Mouse (Mus musculus) midbrain, embryonic 16.5 days (tissue): ENCODE data around the gene Cyth1. TPM values are rescaled to one million over a fixed set of nuclear protein-coding genes. Genes with fewer than 3 reads are reported as not detected.

Experiments used
- ATAC-seq: fragments of 200-750 bp; cut with Nextera tagmentation; 2 replicates; pipeline ENCODE4 v1.8.0; 2017; ENCODE audit warnings: moderate TSS enrichment
- H3K27ac ChIP-seq: fragments of 300-500 bp; sonication (generic); 2 replicates; pipeline ENCODE4 v1.5.1; 2014; ENCODE audit warnings: mild to moderate bottlenecking, low read length, mixed read lengths
- H3K27me3 ChIP-seq: fragments of 300-500 bp; sonication (generic); 2 replicates; pipeline ENCODE4 v1.6.1; 2014; ENCODE audit warnings: low read depth, low read length, mixed read lengths; ENCODE audit not compliant: control insufficient read depth, insufficient read depth
- H3K36me3 ChIP-seq: fragments of 300-500 bp; sonication (generic); 2 replicates; pipeline ENCODE4 v1.6.1; 2014; ENCODE audit warnings: mild to moderate bottlenecking, low read length, moderate library complexity, mixed read lengths; ENCODE audit not compliant: control insufficient read depth, insufficient read depth
- H3K4me1 ChIP-seq: fragments of 300-500 bp; sonication (generic); 2 replicates; pipeline ENCODE4 v1.6.1; 2014; ENCODE audit warnings: mild to moderate bottlenecking, low read length, mixed read lengths; ENCODE audit not compliant: control insufficient read depth, insufficient read depth
- H3K4me2 ChIP-seq: fragments of 300-500 bp; sonication (generic); 2 replicates; pipeline ENCODE4 v1.6.1; 2014; ENCODE audit warnings: mild to moderate bottlenecking, low read length, mixed read lengths
- H3K4me3 ChIP-seq: fragments of 300-500 bp; sonication (generic); 2 replicates; pipeline ENCODE4 v1.5.1; 2014; ENCODE audit warnings: low read depth, mild to moderate bottlenecking, low read length, moderate library complexity, mixed read lengths
- H3K9ac ChIP-seq: fragments of 300-500 bp; sonication (generic); 2 replicates; pipeline ENCODE4 v1.6.1; 2014; ENCODE audit warnings: low read depth, low read length, mixed read lengths
- H3K9me3 ChIP-seq: fragments of 300-500 bp; sonication (generic); replicated peaks from 2 replicates; pipeline ENCODE4 v1.6.1; 2014; ENCODE audit warnings: mild to moderate bottlenecking, low read length, mixed read lengths; ENCODE audit not compliant: control insufficient read depth, poor library complexity, severe bottlenecking
- WGBS: fragments of 180-500 bp; shearing (Covaris S2); extraction: QIAGEN DNeasy Blood & Tissue Kit; methylation state at CpG from one replicate; pipeline ENCODE4 v1.1.7; 2014; 5-methylcytosine and 5-hydroxymethylcytosine counted together
- polyA plus RNA-seq: library from polyadenylated mRNA; unstranded; fragments of >200 nt; fragmentation: Nextera tagmentation; extraction: Ambion mirVana; gene quantifications from 2 replicates; pipeline ENCODE4 v1.2.1, GENCODE M21; 2015

Cyth1 gene
- polyA plus RNA-seq, 1 experiment from 2014 or later, result 26.7 TPM

- Histone ChIP-seq H3K36me3 (peaks cover 8% of the 10 kb centered on the region; the same call in 1 of the 2 replicates), H3K27ac (no peak overlapping the region), H3K27me3 (no peaks in the 10 kb centered on the region), H3K4me3 (no peak overlapping the region), H3K4me1 (0 out of 2 replicates have a peak, but pooled peaks cover 4% of the 10 kb centered on the region), H3K9ac (no peak overlapping the region), H3K9me3 (peaks cover 5% of the 10 kb centered on the region; the same call in 1 of the 2 replicates), H3K4me2 (no peak overlapping the region)
- 72% methylated on average over 2 of the region's 2 CpGs for WGBS
- ATAC-seq, result no peak
Measured at GRCm38 (mm10) chr11:118160763-118161162, 87.6 kb downstream of the Cyth1 start.

- Histone ChIP-seq H3K4me3 (no peak overlapping the region), H3K27ac (no peak overlapping the region), H3K36me3 (no peaks in the 10 kb centered on the region), H3K27me3 (no peaks in the 10 kb centered on the region), H3K4me1 (0 out of 2 replicates have a peak, but pooled peaks cover 4% of the 10 kb centered on the region), H3K9me3 (peaks cover 5% of the 10 kb centered on the region; the same call in 1 of the 2 replicates), H3K4me2 (no peak overlapping the region), H3K9ac (no peak overlapping the region)
- no peak for ATAC-seq
- 71% methylated on average over 4 of the region's 4 CpGs for WGBS
Measured at GRCm38 (mm10) chr11:118158753-118159152, 89.6 kb downstream of the Cyth1 start.

GRCm38 (mm10) chr11:118156480-118157060, 91.8 kb downstream of the Cyth1 start:
- Histone ChIP-seq H3K4me2 (no peak overlapping the region), H3K27ac (no peak overlapping the region), H3K9ac (no peak overlapping the region), H3K36me3 (no peaks in the 10 kb centered on the region), H3K9me3 (peaks cover 5% of the 10 kb centered on the region; the same call in 1 of the 2 replicates), H3K27me3 (no peaks in the 10 kb centered on the region), H3K4me1 (0 out of 2 replicates have a peak, but pooled peaks cover under 1% of the 10 kb centered on the region), H3K4me3 (no peak overlapping the region)
- no peak for ATAC-seq
- WGBS, result 78% methylated on average over 8 of the region's 8 CpGs

GRCm38 (mm10) chr11:118152964-118153363, 95.4 kb downstream of the Cyth1 start:
- no peaks in the 10 kb centered on the region for H3K36me3 ChIP-seq
- no peak overlapping the region for H3K4me3 ChIP-seq
- ATAC-seq, result no peak
- WGBS, result 96% methylated on average over 4 of the region's 4 CpGs
- peaks cover 2% of the 10 kb centered on the region for H3K4me1 ChIP-seq
- no peak overlapping the region for H3K9ac ChIP-seq
- H3K27ac ChIP-seq, result no peak overlapping the region
- no peak overlapping the region for H3K4me2 ChIP-seq
- H3K9me3 ChIP-seq, result peaks cover 5% of the 10 kb centered on the region; the same call in 1 of the 2 replicates
- H3K27me3 ChIP-seq, result no peaks in the 10 kb centered on the region

- Histone ChIP-seq H3K9ac (no peak overlapping the region), H3K27ac (no peak overlapping the region), H3K4me1 (peaks cover 2% of the 10 kb centered on the region), H3K4me2 (no peak overlapping the region), H3K9me3 (peaks cover 5% of the 10 kb centered on the region; the same call in 1 of the 2 replicates), H3K27me3 (no peaks in the 10 kb centered on the region), H3K36me3 (no peaks in the 10 kb centered on the region), H3K4me3 (no peak overlapping the region)
- 83% methylated on average over 5 of the region's 5 CpGs for WGBS
- no peak for ATAC-seq
Measured at GRCm38 (mm10) chr11:118151423-118152180, 96.8 kb downstream of the Cyth1 start.

GRCm38 (mm10) chr11:118150115-118150701, 98.2 kb downstream of the Cyth1 start:
- H3K4me3 ChIP-seq, result no peak overlapping the region
- peaks cover 2% of the 10 kb centered on the region for H3K4me1 ChIP-seq
- 69% methylated on average over 9 of the region's 9 CpGs for whole genome bisulfite sequencing
- H3K27me3 ChIP-seq, result no peaks in the 10 kb centered on the region
- H3K9ac ChIP-seq, result no peak overlapping the region
- H3K4me2 ChIP-seq, result no peak overlapping the region
- no peaks in the 10 kb centered on the region for H3K9me3 ChIP-seq
- no peak for ATAC-seq
- no peak overlapping the region for H3K27ac ChIP-seq
- H3K36me3 ChIP-seq, result no peaks in the 10 kb centered on the region

GRCm38 (mm10) chr11:118147877-118148637, 100.3 kb downstream of the Cyth1 start:
- ATAC-seq, result no peak
- no peaks in the 10 kb centered on the region for H3K36me3 ChIP-seq
- peaks cover 2% of the 10 kb centered on the region for H3K4me1 ChIP-seq
- H3K9me3 ChIP-seq, result no peaks in the 10 kb centered on the region
- H3K9ac ChIP-seq, result no peak overlapping the region
- H3K27ac ChIP-seq, result no peak overlapping the region
- no peak overlapping the region for H3K4me3 ChIP-seq
- 63% methylated on average over 9 of the region's 9 CpGs for WGBS
- no peaks in the 10 kb centered on the region for H3K27me3 ChIP-seq
- H3K4me2 ChIP-seq, result no peak overlapping the region

- 97% methylated on average over 10 of the region's 10 CpGs for WGBS
- Histone ChIP-seq H3K4me3 (no peak overlapping the region), H3K36me3 (no peaks in the 10 kb centered on the region)
Measured at GRCm38 (mm10) chr11:118146446-118146845, 101.9 kb downstream of the Cyth1 start.

More at GRCm38 (mm10) chr11:118146446-118146845, 101.9 kb downstream of the Cyth1 start:
- H3K4me1 ChIP-seq, result peaks cover 5% of the 10 kb centered on the region
- ATAC-seq, result no peak
- H3K9ac ChIP-seq, result no peak overlapping the region
- no peaks in the 10 kb centered on the region for H3K27me3 ChIP-seq
- no peak overlapping the region for H3K27ac ChIP-seq
- no peaks in the 10 kb centered on the region for H3K9me3 ChIP-seq
- H3K4me2 ChIP-seq, result no peak overlapping the region
